9 mouse cellular contexts compared by ENCODE assay signal in genomic region chr7:18839865-18840264, GRCm38 (mm10). TPM values are rescaled to one million over a fixed set of nuclear protein-coding genes. Genes with fewer than 3 reads are reported as not detected.
DNase-seq lines count a peak whose midpoint lies in the region; ATAC-seq and TF ChIP-seq lines count a peak whose summit lies in the region.
"Had no signal": no experiment of that assay in that cellular context is flagged by ENCODE, and none has a peak within 500 bp of the region (broad histone marks: within the 10 kb centered on the region; RNA-seq: fewer than 3 reads in every experiment).

TSS of gene Mill2 (plus strand) at chr7:18839966.

- no peak for TF ChIP-seq POLR2A in brain, embryonic 14.5 days (IDR thresholded peaks at IDR 0.05; ENCODE audit: borderline replicate concordance, extremely low read depth, insufficient read depth, insufficient read length, poor library complexity, severe bottlenecking)

- peak within 1 kb of the TSS; percentile 32 to 43 for H3K4me3 ChIP-seq in heart, embryonic 14.5 days (ENCODE audit: control insufficient read depth in 1 of 2, insufficient read depth in 1 of 2, low read depth in 1 of 2, low read length in 2 of 2)
- peak within 1 kb of the TSS; percentile 33 for H3K4me3 ChIP-seq in limb, embryonic 12.5 days (replicated peaks)
- H3K4me3 ChIP-seq in midbrain, embryonic 15.5 days = peak within 1 kb of the TSS; percentile 37

- H3K27me3 ChIP-seq in heart, embryonic 14.5 days (ENCODE audit: control insufficient read depth, insufficient read depth, low read length) = no peaks in the 10 kb centered on the region
- H3K27me3 ChIP-seq in limb, embryonic 12.5 days = no peaks in the 10 kb centered on the region
- H3K27me3 ChIP-seq in midbrain, embryonic 15.5 days (replicated peaks) = no peaks in the 10 kb centered on the region
- H3K27me3 ChIP-seq: Patski had no signal

- H3K4me2 ChIP-seq in heart, embryonic 14.5 days (ENCODE audit: low read length) = peak within 1 kb of the TSS; percentile 55
- H3K4me2 ChIP-seq in limb, embryonic 12.5 days = peak within 1 kb of the TSS; percentile 59
- peak within 1 kb of the TSS; percentile 60 for H3K4me2 ChIP-seq in midbrain, embryonic 15.5 days

- no peak for TF ChIP-seq CTCF in brain, embryonic 14.5 days (IDR thresholded peaks at IDR 0.05; ENCODE audit: borderline replicate concordance, extremely low read depth, insufficient read depth, insufficient read length)

- ATAC-seq in frontal cortex, adult (ENCODE audit: low TSS enrichment) = peak; percentile 62; the same call in 1 of the 2 replicates
- ATAC-seq in heart, embryonic 14.5 days (ENCODE audit: insufficient number of reproducible peaks, insufficient read depth, low FRiP score, low read depth) = no peak
- peak; percentile 47; the same call in 1 of the 2 replicates for ATAC-seq in limb, embryonic 12.5 days (ENCODE audit: insufficient number of reproducible peaks, insufficient read depth, low FRiP score, low TSS enrichment, low read depth)
- peak; percentile 30; the same call in 1 of the 2 replicates for ATAC-seq in midbrain, embryonic 15.5 days (replicated peaks)

- intact Hi-C loops in gastrocnemius, postnatal 36 days (cut with DNase I) = no loop called here

- H3K9me3 ChIP-seq in heart, embryonic 14.5 days (ENCODE audit: control insufficient read depth, low read length) = no peaks in the 10 kb centered on the region
- no peaks in the 10 kb centered on the region for H3K9me3 ChIP-seq in limb, embryonic 12.5 days
- no peaks in the 10 kb centered on the region for H3K9me3 ChIP-seq in midbrain, embryonic 15.5 days

- 13% methylated on average over 3 of the region's 3 CpGs for WGBS in heart, embryonic 14.5 days
- 32% methylated on average over 3 of the region's 3 CpGs for WGBS in limb, embryonic 12.5 days
- WGBS in midbrain, embryonic 15.5 days = 21% methylated on average over 3 of the region's 3 CpGs

- no peaks in the 10 kb centered on the region for H3K36me3 ChIP-seq in heart, embryonic 14.5 days (ENCODE audit: control insufficient read depth, insufficient read depth, low read length)
- no peaks in the 10 kb centered on the region for H3K36me3 ChIP-seq in limb, embryonic 12.5 days
- no peaks in the 10 kb centered on the region for H3K36me3 ChIP-seq in midbrain, embryonic 15.5 days (replicated peaks)

- peak within 1 kb of the TSS; percentile 43 to 55; a peak in 3 of 4 replicates for H3K27ac ChIP-seq in heart, embryonic 14.5 days (replicated peaks in 1 of 2; ENCODE audit: control insufficient read depth in 1 of 2, insufficient read depth in 1 of 2, low read depth in 2 of 2, low read length in 2 of 2)
- peak within 1 kb of the TSS; percentile 70 for H3K27ac ChIP-seq in limb, embryonic 12.5 days
- peak within 1 kb of the TSS; percentile 65 for H3K27ac ChIP-seq in midbrain, embryonic 15.5 days

- no peak for DNase-seq in frontal cortex, postnatal 10 days (ENCODE audit: low spot score in 2 of 2)
- DNase-seq in brain, embryonic 14.5 days (ENCODE audit: low read depth) = peak; percentile 4
- no peak for DNase-seq in embryo, embryonic 10.5 days (ENCODE audit: low spot score)
- DNase-seq in gastrocnemius, postnatal 36 days = no peak

- peaks cover 2 to 3% of the 10 kb centered on the region in 2 experiments; a peak in 1 of 4 replicates for H3K4me1 ChIP-seq in heart, embryonic 14.5 days (ENCODE audit: control insufficient read depth in 2 of 2, insufficient read depth in 2 of 2, low read length in 2 of 2)
- H3K4me1 ChIP-seq in limb, embryonic 12.5 days (replicated peaks) = 0 out of 2 replicates have a peak, but pooled peaks cover 5% of the 10 kb centered on the region
- peaks cover 8% of the 10 kb centered on the region for H3K4me1 ChIP-seq in midbrain, embryonic 15.5 days

- peak within 1 kb of the TSS; percentile 61 for H3K9ac ChIP-seq in heart, embryonic 14.5 days (ENCODE audit: low read length)
- peak within 1 kb of the TSS; percentile 44 for H3K9ac ChIP-seq in limb, embryonic 12.5 days (replicated peaks)
- H3K9ac ChIP-seq in midbrain, embryonic 15.5 days = peak within 1 kb of the TSS; percentile 35

RNA-seq across cellular contexts. Expression of gene Mill2, which starts in this region (rescaled TPM):
- polyA plus RNA-seq in brain, embryonic 14.5 days (2012; rRNA removed) = 0.57 and 0.98 TPM in 2 replicates
- polyA plus RNA-seq in heart, embryonic 14.5 days (2014; fragmentation: Nextera tagmentation; extraction: Ambion mirVana) = 0.16 and 0.46 TPM in 2 replicates
- not detected in 2 replicates for polyA plus RNA-seq in limb, embryonic 12.5 days (2016; fragmentation: Nextera tagmentation; extraction: Ambion mirVana)
- 0.73 and 0.85 TPM in 2 replicates for polyA plus RNA-seq in midbrain, embryonic 15.5 days (2015; fragmentation: Nextera tagmentation; extraction: Ambion mirVana)
- total RNA-seq in gastrocnemius, postnatal 36 days (2021) = 1 to 10 TPM; 1.8 to 2.1 TPM

Comparison
In these comparisons a context has a peak if more than half of its experiments do, and no peak if none do; other contexts are left out.
1. Peak in DNase-seq in brain, embryonic 14.5 days; RNA of the gene not detected or under 1 TPM.
2. Peak in ATAC-seq, H3K4me3 ChIP-seq, H3K27ac ChIP-seq, H3K9ac ChIP-seq and H3K4me2 ChIP-seq in limb, embryonic 12.5 days; RNA of the gene not detected or under 1 TPM.
3. Peak in ATAC-seq, H3K4me3 ChIP-seq, H3K27ac ChIP-seq, H3K9ac ChIP-seq and H3K4me2 ChIP-seq in midbrain, embryonic 15.5 days; RNA of the gene not detected or under 1 TPM.